11 mouse cellular contexts compared by ENCODE assay signal in genomic region chr13:92653283-92653682, GRCm38 (mm10). TPM values are rescaled to one million over a fixed set of nuclear protein-coding genes. Genes with fewer than 3 reads are reported as not detected.
A peak's percentile ranks its signal among the peaks of the same experiment; 100 is the strongest.
DNase-seq lines count a peak whose midpoint lies in the region; ATAC-seq and TF ChIP-seq lines count a peak whose summit lies in the region.
"Had no signal": no experiment of that assay in that cellular context is flagged by ENCODE, and none has a peak within 500 bp of the region (broad histone marks: within the 10 kb centered on the region; RNA-seq: fewer than 3 reads in every experiment).

No protein-coding gene starts in this region.

- H3K4me3 ChIP-seq in limb, embryonic 14.5 days (replicated peaks; ENCODE audit: low read length) = no peak overlapping the region
- H3K4me3 ChIP-seq in limb, embryonic 10.5 days = no peak overlapping the region
- no peak overlapping the region for H3K4me3 ChIP-seq in heart, embryonic 10.5 days
- no peak overlapping the region for H3K4me3 ChIP-seq in liver, embryonic 15.5 days (replicated peaks)

- no peak overlapping the region for H3K9ac ChIP-seq in limb, embryonic 14.5 days (ENCODE audit: low read depth, low read length, severe bottlenecking)
- no peak overlapping the region for H3K9ac ChIP-seq in liver, embryonic 15.5 days

- H3K27me3 ChIP-seq in limb, embryonic 14.5 days (ENCODE audit: control insufficient read depth, insufficient read depth, low read length) = no peaks in the 10 kb centered on the region
- no peaks in the 10 kb centered on the region for H3K27me3 ChIP-seq in limb, embryonic 10.5 days (ENCODE audit: low read depth, poor library complexity, severe bottlenecking)
- no peaks in the 10 kb centered on the region for H3K27me3 ChIP-seq in heart, embryonic 10.5 days (ENCODE audit: insufficient read depth, poor library complexity, severe bottlenecking)
- H3K27me3 ChIP-seq in liver, embryonic 15.5 days = no peaks in the 10 kb centered on the region

- no peaks in the 10 kb centered on the region for H3K36me3 ChIP-seq in limb, embryonic 14.5 days (ENCODE audit: control insufficient read depth, insufficient read depth, low read length)
- no peaks in the 10 kb centered on the region for H3K36me3 ChIP-seq in limb, embryonic 10.5 days
- H3K36me3 ChIP-seq in heart, embryonic 10.5 days = no peaks in the 10 kb centered on the region
- peaks cover 4% of the 10 kb centered on the region; the same call in 1 of the 2 replicates for H3K36me3 ChIP-seq in liver, embryonic 15.5 days (replicated peaks)

- peak; percentile 34; the same call in 1 of the 2 replicates for ATAC-seq in limb, embryonic 14.5 days (ENCODE audit: low FRiP score, low read depth)
- no peak for ATAC-seq in liver, embryonic 15.5 days (ENCODE audit: insufficient read depth)
- no peak for ATAC-seq in erythroid progenitor cell, adult 5-6 weeks (replicated peaks; ENCODE audit: low FRiP score, poor library complexity, severe bottlenecking)

- TF ChIP-seq POLR2A in limb, embryonic 14.5 days (IDR thresholded peaks at IDR 0.05; ENCODE audit: borderline replicate concordance, extremely low read depth, insufficient read depth, insufficient read length) = no peak

- no peaks in the 10 kb centered on the region for H3K9me3 ChIP-seq in limb, embryonic 14.5 days (ENCODE audit: control insufficient read depth, low read length)
- no peaks in the 10 kb centered on the region for H3K9me3 ChIP-seq in limb, embryonic 10.5 days (replicated peaks)
- H3K9me3 ChIP-seq in heart, embryonic 10.5 days = no peaks in the 10 kb centered on the region
- H3K9me3 ChIP-seq in liver, embryonic 15.5 days (replicated peaks) = no peaks in the 10 kb centered on the region

- 35% methylated on average over 5 of the region's 5 CpGs for WGBS in limb, embryonic 14.5 days
- WGBS in limb, embryonic 10.5 days = 37% methylated on average over 5 of the region's 5 CpGs
- WGBS in heart, embryonic 10.5 days = 7% methylated on average over 5 of the region's 5 CpGs
- WGBS in liver, embryonic 15.5 days (ENCODE audit: insufficient replicate concordance) = 52% methylated on average over 5 of the region's 5 CpGs

- DNase-seq in limb, embryonic 14.5 days (ENCODE audit: low spot score) = no peak
- DNase-seq in limb, embryonic 10.5 days (ENCODE audit: low spot score) = no peak
- DNase-seq in adrenal gland, postnatal 14 days = peak; percentile 43
- DNase-seq in heart, embryonic 10.5 days (ENCODE audit: low spot score) = no peak
- no peak for DNase-seq in cerebellum, adult 8-10 months
- DNase-seq: cerebellum, adult 9-10 months; gastrocnemius, postnatal 25 days; kidney, adult 11 months; layer of hippocampus, postnatal 36 days had no signal

- H3K4me1 ChIP-seq in limb, embryonic 14.5 days (ENCODE audit: control insufficient read depth, insufficient read depth, low read length) = no peaks in the 10 kb centered on the region; the same call in 1 of the 2 replicates
- no peaks in the 10 kb centered on the region; the same call in 1 of the 2 replicates for H3K4me1 ChIP-seq in limb, embryonic 10.5 days
- H3K4me1 ChIP-seq in heart, embryonic 10.5 days = peaks cover 54% of the 10 kb centered on the region
- peaks cover 33% of the 10 kb centered on the region for H3K4me1 ChIP-seq in liver, embryonic 15.5 days (replicated peaks)

- no peak overlapping the region for H3K4me2 ChIP-seq in limb, embryonic 14.5 days (replicated peaks; ENCODE audit: low read depth, low read length, severe bottlenecking)
- no peak overlapping the region for H3K4me2 ChIP-seq in liver, embryonic 15.5 days

- H3K27ac ChIP-seq in limb, embryonic 14.5 days (replicated peaks; ENCODE audit: low read depth, low read length) = no peak overlapping the region
- no peak overlapping the region for H3K27ac ChIP-seq in limb, embryonic 10.5 days
- peak overlapping the region; percentile 77 for H3K27ac ChIP-seq in heart, embryonic 10.5 days
- peak overlapping the region; percentile 54; the same call in 1 of the 2 replicates for H3K27ac ChIP-seq in liver, embryonic 15.5 days (replicated peaks)

RNA-seq across cellular contexts. Expression of gene Serinc5, which starts 42.4 kb away (rescaled TPM):
- polyA plus RNA-seq in limb, embryonic 14.5 days (2012; rRNA removed) = 25.9 and 31.2 TPM in 2 replicates
- 10.9 and 13.8 TPM in 2 replicates for polyA plus RNA-seq in limb, embryonic 14.5 days (2014; fragmentation: Nextera tagmentation; extraction: Ambion mirVana)
- 9.1 and 10.1 TPM in 2 replicates for polyA plus RNA-seq in limb, embryonic 10.5 days (2016; fragmentation: Nextera tagmentation; extraction: Ambion mirVana)
- 50.4 and 53.1 TPM in 2 replicates for total RNA-seq in adrenal gland, postnatal 14 days (2021)
- polyA plus RNA-seq in heart, embryonic 10.5 days (2016; fragmentation: Nextera tagmentation; extraction: Ambion mirVana) = 14.7 and 15.4 TPM in 2 replicates
- polyA plus RNA-seq in liver, embryonic 15.5 days (2015; fragmentation: Nextera tagmentation; extraction: Ambion mirVana) = 17.3 and 20.1 TPM in 2 replicates
- 33.5 and 56.6 TPM in 2 replicates for total RNA-seq in erythroid progenitor cell, adult 5-6 weeks (2015; ENCODE audit: low replicate concordance)
- total RNA-seq in erythroid progenitor cell, adult 5-6 weeks (2017; ENCODE audit: low replicate concordance) = 44.0 and 54.7 TPM in 2 replicates

Comparison
In these comparisons a context has a peak if more than half of its experiments do, and no peak if none do; other contexts are left out.
1. H3K27ac ChIP-seq: peak in heart, embryonic 10.5 days (single experiment) and liver, embryonic 15.5 days (single experiment); none in limb, embryonic 14.5 days (single experiment) and limb, embryonic 10.5 days (single experiment).